Mouse (Mus musculus) ES-Bruce4 (cell line): ENCODE data around the gene Batf2.

ENCODE experiments used
- CTCF ChIP-seq: IDR thresholded peaks from one replicate; pipeline ENCODE4 v1.8.1; 2011; ENCODE audit warnings: low read depth, low read length
- EP300 ChIP-seq: IDR thresholded peaks from 2 replicates; pipeline ENCODE4 v1.6.1; 2011; ENCODE audit warnings: low read depth, low read length; ENCODE audit not compliant: insufficient read depth
- POLR2A ChIP-seq: IDR thresholded peaks from one replicate; pipeline ENCODE4 v1.8.1; 2011; ENCODE audit warnings: low read length; ENCODE audit not compliant: insufficient read depth

DNA sequence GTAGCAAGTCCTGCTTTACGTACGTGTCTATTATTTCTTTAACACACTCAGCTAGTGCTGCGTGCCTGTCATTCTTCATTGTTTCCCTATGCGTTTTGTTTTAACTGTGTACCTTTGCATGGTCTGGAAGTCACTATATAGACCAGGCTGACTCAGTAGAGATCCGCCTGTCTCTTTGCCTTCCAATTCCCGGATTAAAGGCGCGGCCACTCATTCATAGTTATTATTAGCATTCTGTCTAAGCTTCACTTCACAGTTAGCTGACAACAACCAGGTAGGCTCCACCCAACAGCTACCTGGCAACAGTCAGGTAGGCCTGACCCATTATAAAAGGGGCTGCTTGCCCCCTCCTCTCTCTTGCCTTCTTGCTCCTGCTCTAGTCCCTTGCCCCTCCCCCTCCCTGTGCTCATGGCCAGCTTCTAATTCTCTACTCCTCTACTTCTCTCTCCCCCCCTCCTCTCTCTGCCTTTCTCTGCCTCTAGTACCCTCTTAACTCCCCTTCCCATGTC, 22.1 kb upstream of the Batf2 start:
- TF ChIP-seq POLR2A (no peak), EP300 (no peak), CTCF (no peak)
